Mouse (Mus musculus): ENCODE results near the gene Dmd. TPM values are rescaled to one million over a fixed set of nuclear protein-coding genes. Genes with fewer than 3 reads are reported as not detected.

Dmd gene
- total RNA-seq, 4 experiments from 2014 or later, result 89.1 to 111 (median 99.8) TPM

GRCm38 (mm10) chrX:84364981-84365380, 1416.3 kb downstream of the Dmd start:
- no peak for DNase-seq (ENCODE audit: low spot score in 2 of 2)

- no peak for DNase-seq (ENCODE audit: low spot score in 2 of 2)
These were observed 1486.9 kb downstream of the Dmd start for GRCm38 (mm10) chrX:84435608-84436007.

- no peak for DNase-seq (ENCODE audit: low spot score in 2 of 2)
These were observed 1487.9 kb downstream of the Dmd start for GRCm38 (mm10) chrX:84436556-84436955.

GRCm38 (mm10) chrX:84442996-84443395, 1494.3 kb downstream of the Dmd start:
- no peak for DNase-seq (ENCODE audit: low spot score in 2 of 2)

GRCm38 (mm10) chrX:84443985-84444384, 1495.3 kb downstream of the Dmd start:
- no peak for DNase-seq (ENCODE audit: low spot score in 2 of 2)

- DNase-seq (ENCODE audit: low spot score in 2 of 2), result no peak
These were observed 1496.0 kb downstream of the Dmd start for GRCm38 (mm10) chrX:84444638-84445037.

- DNase-seq (ENCODE audit: low spot score in 2 of 2), result no peak
These were observed 1505.8 kb downstream of the Dmd start for GRCm38 (mm10) chrX:84454473-84454872.

- DNase-seq (ENCODE audit: low spot score in 2 of 2), result no peak
These were observed 1566.1 kb downstream of the Dmd start for GRCm38 (mm10) chrX:84514650-84515366.

- no peak for DNase-seq (ENCODE audit: low spot score in 2 of 2)
These were observed 1603.3 kb downstream of the Dmd start for GRCm38 (mm10) chrX:84551995-84552394.

- DNase-seq (ENCODE audit: low spot score in 2 of 2), result no peak
These were observed 1604.8 kb downstream of the Dmd start for GRCm38 (mm10) chrX:84553441-84553840.

GRCm38 (mm10) chrX:84598476-84598875, 1649.8 kb downstream of the Dmd start:
- no peak for DNase-seq (ENCODE audit: low spot score in 2 of 2)

GRCm38 (mm10) chrX:84640446-84640845, 1691.8 kb downstream of the Dmd start:
- DNase-seq (ENCODE audit: low spot score in 2 of 2), result no peak

- DNase-seq (ENCODE audit: low spot score in 2 of 2), result no peak
These were observed 1799.0 kb downstream of the Dmd start for GRCm38 (mm10) chrX:84747683-84748082.

GRCm38 (mm10) chrX:84860012-84860647, 1911.5 kb downstream of the Dmd start:
- no peak for DNase-seq (ENCODE audit: low spot score in 2 of 2)

GRCm38 (mm10) chrX:84873090-84873489, 1924.4 kb downstream of the Dmd start:
- DNase-seq (ENCODE audit: low spot score in 2 of 2), result no peak

GRCm38 (mm10) chrX:84878125-84878524, 1929.5 kb downstream of the Dmd start:
- DNase-seq (ENCODE audit: low spot score in 2 of 2), result no peak

- no peak for DNase-seq (ENCODE audit: low spot score in 2 of 2)
These were observed 1984.2 kb downstream of the Dmd start for GRCm38 (mm10) chrX:84932715-84933473.

- no peak for DNase-seq (ENCODE audit: low spot score in 2 of 2)
These were observed 2011.9 kb downstream of the Dmd start for GRCm38 (mm10) chrX:84960557-84960956.

- no peak for DNase-seq (ENCODE audit: low spot score in 2 of 2)
These were observed 2012.3 kb downstream of the Dmd start for GRCm38 (mm10) chrX:84960972-84961371.

GRCm38 (mm10) chrX:85008304-85008703, 2059.6 kb downstream of the Dmd start:
- DNase-seq (ENCODE audit: low spot score in 2 of 2), result no peak

- DNase-seq (ENCODE audit: low spot score in 2 of 2), result no peak
These were observed 2092.9 kb downstream of the Dmd start for GRCm38 (mm10) chrX:85041466-85042058.

- no peak for DNase-seq (ENCODE audit: low spot score in 2 of 2)
These were observed 2098.0 kb downstream of the Dmd start for GRCm38 (mm10) chrX:85046631-85047030.

All from gastrocnemius, adult 8-10 months (tissue).